Mouse (Mus musculus) embryonic facial prominence, embryonic 13.5 days (tissue): ENCODE results near the gene Zfyve19. TPM values are rescaled to one million over a fixed set of nuclear protein-coding genes. Genes with fewer than 3 reads are reported as not detected.

ENCODE experiments used
- ATAC-seq: fragments of 200-750 bp; cut with Nextera tagmentation; 2 replicates; pipeline ENCODE4 v1.8.0; 2017; ENCODE audit warnings: low read depth; ENCODE audit not compliant: insufficient number of reproducible peaks, insufficient read depth, low FRiP score, low TSS enrichment
- H3K27ac ChIP-seq: fragments of 300-500 bp; sonication (generic); 2 replicates; pipeline ENCODE4 v1.5.1; 2015; ENCODE audit warnings: moderate library complexity, mild to moderate bottlenecking, inconsistent platforms
- H3K27me3 ChIP-seq: fragments of 300-500 bp; sonication (generic); 2 replicates; pipeline ENCODE4 v1.6.1; 2015; ENCODE audit warnings: mild to moderate bottlenecking, inconsistent platforms
- H3K36me3 ChIP-seq: fragments of 300-500 bp; sonication (generic); 2 replicates; pipeline ENCODE4 v1.6.1; 2015; ENCODE audit warnings: mild to moderate bottlenecking, inconsistent platforms
- H3K4me1 ChIP-seq: fragments of 300-500 bp; sonication (generic); 2 replicates; pipeline ENCODE4 v1.6.1; 2015; ENCODE audit warnings: inconsistent platforms
- H3K4me2 ChIP-seq: fragments of 300-500 bp; sonication (generic); 2 replicates; pipeline ENCODE4 v1.6.1; 2015; ENCODE audit warnings: moderate library complexity, mild to moderate bottlenecking, inconsistent platforms
- H3K4me3 ChIP-seq: fragments of 300-500 bp; sonication (generic); 2 replicates; pipeline ENCODE4 v1.5.1; 2015; ENCODE audit warnings: mild to moderate bottlenecking, inconsistent platforms
- H3K9ac ChIP-seq: fragments of 300-500 bp; sonication (generic); 2 replicates; pipeline ENCODE4 v1.6.1; 2015; ENCODE audit warnings: mild to moderate bottlenecking, inconsistent platforms
- H3K9me3 ChIP-seq: fragments of 300-500 bp; sonication (generic); 2 replicates; pipeline ENCODE4 v1.6.1; 2016; ENCODE audit warnings: inconsistent platforms
- WGBS: fragments of 180-500 bp; shearing (Covaris S2); methylation state at CpG from one replicate; pipeline ENCODE4 v1.1.7; 2015; ENCODE audit warnings: mixed read lengths; 5-methylcytosine and 5-hydroxymethylcytosine counted together
- polyA plus RNA-seq: library from polyadenylated mRNA; unstranded; fragments of >200 nt; fragmentation: Nextera tagmentation; extraction: Ambion mirVana; gene quantifications from 2 replicates; pipeline ENCODE4 v1.2.1, GENCODE M21; 2015

Zfyve19 gene
- polyA plus RNA-seq, 1 experiment from 2014 or later: 51.3 TPM

- Histone ChIP-seq H3K9me3 (no peaks in the 10 kb centered on the region), H3K27me3 (peaks cover 4% of the 10 kb centered on the region; the same call in 1 of the 2 replicates), H3K27ac (no peak within 1 kb of the TSS), H3K4me2 (no peak within 1 kb of the TSS), H3K36me3 (peaks cover 47% of the 10 kb centered on the region), H3K4me3 (no peak within 1 kb of the TSS), H3K9ac (peak within 1 kb of the TSS; percentile 32; the same call in 1 of the 2 replicates), H3K4me1 (peaks cover 17% of the 10 kb centered on the region; the same call in 1 of the 2 replicates)
- 31% methylated on average over 8 of the region's 8 CpGs for WGBS
- no peak for ATAC-seq
Observed at GRCm38 (mm10) chr2:119173991-119174651, 34.3 kb upstream of the Zfyve19 start, which contains the start of gene Gm14137. Gm14137 (plus strand) TSS chr2:119174509.

- Histone ChIP-seq H3K9me3 (no peaks in the 10 kb centered on the region), H3K4me1 (peaks cover 17% of the 10 kb centered on the region; the same call in 1 of the 2 replicates), H3K4me2 (no peak overlapping the region), H3K4me3 (no peak overlapping the region), H3K9ac (peak overlapping the region; percentile 32; the same call in 1 of the 2 replicates), H3K27ac (no peak overlapping the region), H3K27me3 (no peaks in the 10 kb centered on the region), H3K36me3 (peaks cover 54% of the 10 kb centered on the region)
- WGBS: 49% methylated on average over 14 of the region's 14 CpGs
- no peak for ATAC-seq
Observed at GRCm38 (mm10) chr2:119174866-119175265, 33.6 kb upstream of the Zfyve19 start.

GRCm38 (mm10) chr2:119175614-119176013 is 32.8 kb upstream of the Zfyve19 start:
- Histone ChIP-seq H3K4me3 (no peak overlapping the region), H3K27me3 (no peaks in the 10 kb centered on the region), H3K4me2 (no peak overlapping the region), H3K27ac (no peak overlapping the region), H3K4me1 (peaks cover 17% of the 10 kb centered on the region; the same call in 1 of the 2 replicates), H3K9ac (no peak overlapping the region), H3K36me3 (peaks cover 61% of the 10 kb centered on the region), H3K9me3 (no peaks in the 10 kb centered on the region)
- 61% methylated on average over 6 of the region's 6 CpGs for WGBS
- no peak for ATAC-seq

GRCm38 (mm10) chr2:119176761-119177160 is 31.7 kb upstream of the Zfyve19 start:
- WGBS: 64% methylated on average over 3 of the region's 3 CpGs
- no peak overlapping the region for H3K4me2 ChIP-seq
- H3K9ac ChIP-seq: no peak overlapping the region
- no peaks in the 10 kb centered on the region for H3K27me3 ChIP-seq
- ATAC-seq: no peak
- H3K36me3 ChIP-seq: peaks cover 67% of the 10 kb centered on the region
- H3K4me1 ChIP-seq: peaks cover 17% of the 10 kb centered on the region; the same call in 1 of the 2 replicates
- H3K9me3 ChIP-seq: no peaks in the 10 kb centered on the region
- H3K4me3 ChIP-seq: no peak overlapping the region
- H3K27ac ChIP-seq: no peak overlapping the region

GRCm38 (mm10) chr2:119177384-119177939 is 31.0 kb upstream of the Zfyve19 start:
- Histone ChIP-seq H3K4me3 (no peak overlapping the region), H3K4me1 (peaks cover 17% of the 10 kb centered on the region; the same call in 1 of the 2 replicates), H3K4me2 (no peak overlapping the region), H3K9me3 (no peaks in the 10 kb centered on the region), H3K36me3 (peaks cover 65% of the 10 kb centered on the region), H3K27ac (no peak overlapping the region), H3K9ac (no peak overlapping the region), H3K27me3 (no peaks in the 10 kb centered on the region)
- ATAC-seq: no peak
- 83% methylated on average over 5 of the region's 5 CpGs for WGBS

- no peak for ATAC-seq
- peaks cover 67% of the 10 kb centered on the region for H3K36me3 ChIP-seq
Observed at GRCm38 (mm10) chr2:119182914-119183313, 25.5 kb upstream of the Zfyve19 start.

GRCm38 (mm10) chr2:119189029-119189710 is 19.2 kb upstream of the Zfyve19 start:
- Histone ChIP-seq H3K27me3 (no peaks in the 10 kb centered on the region), H3K4me1 (peaks cover 11% of the 10 kb centered on the region; the same call in 1 of the 2 replicates), H3K9ac (peak overlapping the region; percentile 46; the same call in 1 of the 2 replicates), H3K4me3 (peak overlapping the region; percentile 37), H3K36me3 (peaks cover 18% of the 10 kb centered on the region), H3K27ac (no peak overlapping the region), H3K9me3 (no peaks in the 10 kb centered on the region), H3K4me2 (peak overlapping the region; percentile 78)
- peak; percentile 56; the same call in 1 of the 2 replicates for ATAC-seq
- 6% methylated on average over 15 of the region's 15 CpGs for WGBS

More at GRCm38 (mm10) chr2:119182914-119183313, 25.5 kb upstream of the Zfyve19 start:
- H3K4me2 ChIP-seq: no peak overlapping the region
- WGBS: 83% methylated on average over 7 of the region's 7 CpGs
- no peak overlapping the region for H3K9ac ChIP-seq
- no peak overlapping the region for H3K4me3 ChIP-seq
- H3K4me1 ChIP-seq: no peaks in the 10 kb centered on the region
- H3K9me3 ChIP-seq: no peaks in the 10 kb centered on the region
- no peak overlapping the region for H3K27ac ChIP-seq
- no peaks in the 10 kb centered on the region for H3K27me3 ChIP-seq

- Histone ChIP-seq H3K4me3 (no peak overlapping the region), H3K4me1 (peaks cover 14% of the 10 kb centered on the region), H3K4me2 (no peak overlapping the region), H3K36me3 (peaks cover 4% of the 10 kb centered on the region; the same call in 1 of the 2 replicates), H3K9ac (no peak overlapping the region), H3K27me3 (no peaks in the 10 kb centered on the region), H3K27ac (no peak overlapping the region), H3K9me3 (no peaks in the 10 kb centered on the region)
- 85% methylated on average over 5 of the region's 5 CpGs for WGBS
- no peak for ATAC-seq
Observed at GRCm38 (mm10) chr2:119190969-119191368, 17.4 kb upstream of the Zfyve19 start.

GRCm38 (mm10) chr2:119194140-119194539 is 14.3 kb upstream of the Zfyve19 start:
- 83% methylated on average over 5 of the region's 5 CpGs for WGBS
- H3K27ac ChIP-seq: no peak overlapping the region
- no peaks in the 10 kb centered on the region for H3K36me3 ChIP-seq
- H3K27me3 ChIP-seq: no peaks in the 10 kb centered on the region
- H3K4me1 ChIP-seq: peaks cover 34% of the 10 kb centered on the region
- H3K9ac ChIP-seq: no peak overlapping the region
- H3K4me3 ChIP-seq: no peak overlapping the region
- no peaks in the 10 kb centered on the region for H3K9me3 ChIP-seq
- no peak for ATAC-seq
- no peak overlapping the region for H3K4me2 ChIP-seq

- no peaks in the 10 kb centered on the region for H3K27me3 ChIP-seq
- H3K4me3 ChIP-seq: no peak overlapping the region
- H3K4me2 ChIP-seq: no peak overlapping the region
- H3K27ac ChIP-seq: peak overlapping the region; percentile 73
- WGBS: 10% methylated on average over 4 of the region's 4 CpGs
- H3K9me3 ChIP-seq: no peaks in the 10 kb centered on the region
- H3K36me3 ChIP-seq: no peaks in the 10 kb centered on the region
- ATAC-seq: no peak
- H3K4me1 ChIP-seq: peaks cover 30% of the 10 kb centered on the region
- H3K9ac ChIP-seq: 0 out of 2 replicates have a peak overlapping the region, but pooled peaks have one; percentile 33
Observed at GRCm38 (mm10) chr2:119196316-119197108, 11.9 kb upstream of the Zfyve19 start.

GRCm38 (mm10) chr2:119197493-119197892 is 10.9 kb upstream of the Zfyve19 start:
- no peak overlapping the region for H3K9ac ChIP-seq
- WGBS: 84% methylated on average over 1 of the region's 1 CpGs
- H3K27ac ChIP-seq: no peak overlapping the region
- peaks cover 32% of the 10 kb centered on the region for H3K4me1 ChIP-seq
- H3K9me3 ChIP-seq: no peaks in the 10 kb centered on the region
- no peak overlapping the region for H3K4me3 ChIP-seq
- no peaks in the 10 kb centered on the region for H3K27me3 ChIP-seq
- H3K36me3 ChIP-seq: no peaks in the 10 kb centered on the region
- ATAC-seq: no peak
- H3K4me2 ChIP-seq: no peak overlapping the region
